Mouse (Mus musculus): ENCODE results near the gene Fam241b.
"Not testable (repeated sequence)": the region's sequence is repeated elsewhere in the genome, so short reads cannot be mapped to it uniquely, and the experiment has no call there.

Gene Fam241b

DNA sequence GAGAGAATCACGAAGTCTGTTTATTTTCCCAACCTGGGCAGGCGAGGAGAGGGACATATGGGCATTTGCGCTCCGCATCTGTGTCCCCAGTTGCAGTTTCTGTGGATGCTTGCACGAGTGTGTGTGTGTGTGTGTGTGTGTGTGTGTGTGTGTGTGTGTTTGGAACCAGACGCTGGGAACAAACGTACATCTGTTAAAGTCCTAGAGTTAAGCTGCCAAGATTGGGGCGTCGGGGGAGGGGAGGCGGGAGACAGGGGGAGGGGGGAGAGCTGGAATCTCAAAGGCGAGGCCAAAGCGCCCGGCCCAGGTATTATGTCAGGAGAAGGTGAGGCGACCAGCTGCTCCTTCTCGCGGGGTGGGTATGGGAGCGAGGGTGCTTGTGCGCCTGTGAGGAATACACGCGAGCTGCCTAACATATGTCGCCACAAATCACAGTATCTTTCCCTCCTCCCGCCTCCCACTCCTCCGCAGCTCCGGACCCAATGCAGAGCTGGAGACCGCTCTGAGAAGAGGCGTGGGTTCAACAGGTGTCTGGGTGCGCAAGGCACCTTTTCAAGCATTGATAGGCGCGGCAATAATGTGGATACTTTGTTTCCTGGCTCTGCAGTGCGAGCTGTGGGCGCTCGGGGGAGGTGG lies 15.3 kb downstream of the Fam241b start:
- DNase-seq: no peak

DNA sequence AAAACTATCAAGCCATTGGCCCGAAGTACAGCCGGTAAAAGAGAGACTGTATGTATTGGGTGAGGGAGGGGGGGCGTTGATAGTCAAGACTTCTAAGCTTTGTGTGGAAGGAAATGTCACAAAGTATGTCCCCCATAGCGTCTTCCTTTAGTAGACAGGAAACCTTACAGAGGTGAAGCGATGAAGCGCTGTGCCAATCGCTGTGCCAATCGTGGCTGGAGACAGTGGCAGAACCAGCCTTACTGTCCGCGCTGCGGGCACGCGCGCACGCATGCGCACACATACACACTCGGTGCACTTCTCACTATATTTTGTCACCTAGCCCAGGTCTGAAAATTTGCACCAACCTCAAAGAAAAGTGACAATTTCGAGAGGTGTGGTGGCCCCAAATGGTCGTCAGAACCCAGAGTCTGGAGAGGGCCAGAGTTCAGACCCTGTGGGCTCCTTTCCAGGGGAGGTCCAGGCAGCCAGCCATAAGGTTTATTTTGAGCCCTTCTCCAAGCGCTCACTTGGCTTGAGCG lies 15.9 kb downstream of the Fam241b start:
- DNase-seq: no peak

DNA sequence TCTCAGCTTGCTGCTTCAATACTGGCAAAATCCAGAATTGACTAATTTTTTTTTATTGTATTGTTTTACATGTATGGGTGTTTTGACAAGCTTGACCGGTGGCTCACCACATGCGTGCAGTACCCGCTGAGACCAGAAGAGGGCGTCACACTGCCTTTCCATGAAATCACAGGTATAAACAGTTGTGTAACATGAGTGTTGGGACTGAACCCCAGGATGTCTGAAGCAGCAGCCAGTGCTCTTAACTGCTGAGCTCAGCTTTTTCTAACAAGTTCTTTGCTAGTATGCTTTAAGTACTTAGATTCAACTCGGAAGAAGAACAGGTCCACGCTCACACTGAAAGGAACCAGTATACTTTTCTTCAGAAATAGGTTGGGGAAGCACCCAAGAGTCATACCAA lies 16.6 kb downstream of the Fam241b start:
- DNase-seq: no peak

DNA sequence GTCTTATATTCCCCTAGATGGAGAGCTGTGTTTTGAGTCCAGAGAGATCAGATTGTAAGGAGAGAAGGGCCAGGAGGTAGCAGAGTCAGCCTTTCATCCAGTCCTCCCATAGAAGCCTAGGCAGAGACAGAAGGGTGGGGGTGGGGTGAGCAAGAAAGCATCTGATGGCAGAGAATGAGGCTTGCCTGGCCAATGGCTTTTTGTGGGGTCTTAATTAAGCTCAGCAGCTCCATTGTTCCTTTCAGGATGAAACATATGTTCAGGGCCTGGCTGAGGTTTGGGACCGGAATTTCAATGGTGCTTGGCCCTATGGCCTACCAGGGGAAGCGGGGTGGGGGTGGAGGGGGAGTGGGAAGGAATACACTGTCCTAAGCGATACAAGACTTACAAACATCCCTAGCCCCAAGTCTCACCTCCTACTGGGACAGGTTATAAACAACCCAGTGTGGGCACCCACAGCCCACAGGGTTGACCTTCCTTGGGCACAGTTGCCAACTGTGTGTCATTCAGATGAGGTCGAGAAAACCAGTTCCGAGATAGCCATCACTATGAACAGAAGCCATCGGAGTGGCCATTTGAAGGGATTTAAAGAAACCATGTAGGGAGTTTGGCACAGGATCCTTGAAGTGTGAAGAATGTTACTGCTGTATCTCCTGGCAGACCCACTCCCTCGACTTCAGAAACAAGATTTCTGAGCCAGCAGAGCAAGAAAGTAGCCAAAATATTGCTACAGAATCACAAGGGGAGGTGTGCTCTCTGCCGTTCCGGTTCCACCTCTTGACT lies 29.7 kb downstream of the Fam241b start:
- DNase-seq: no peak

DNA sequence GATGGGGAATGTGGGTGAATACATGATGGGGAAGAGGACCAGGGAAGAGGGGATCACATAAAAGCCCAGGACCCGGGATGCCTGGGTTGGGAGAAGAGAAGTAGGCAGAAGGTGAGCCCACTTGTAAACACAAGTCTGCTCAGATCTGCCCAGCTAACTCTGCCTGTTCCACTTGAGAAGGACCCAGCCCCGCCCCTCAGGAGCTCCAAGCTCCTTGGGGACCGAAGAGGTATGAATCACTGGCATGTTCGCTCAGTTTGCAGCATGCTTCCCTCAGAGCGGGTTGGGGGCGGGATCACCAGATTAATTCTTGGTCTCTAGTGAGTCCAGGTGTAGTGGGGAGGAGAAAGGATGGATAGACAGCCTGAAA lies 32.5 kb downstream of the Fam241b start:
- DNase-seq: peak; percentile 76

DNA sequence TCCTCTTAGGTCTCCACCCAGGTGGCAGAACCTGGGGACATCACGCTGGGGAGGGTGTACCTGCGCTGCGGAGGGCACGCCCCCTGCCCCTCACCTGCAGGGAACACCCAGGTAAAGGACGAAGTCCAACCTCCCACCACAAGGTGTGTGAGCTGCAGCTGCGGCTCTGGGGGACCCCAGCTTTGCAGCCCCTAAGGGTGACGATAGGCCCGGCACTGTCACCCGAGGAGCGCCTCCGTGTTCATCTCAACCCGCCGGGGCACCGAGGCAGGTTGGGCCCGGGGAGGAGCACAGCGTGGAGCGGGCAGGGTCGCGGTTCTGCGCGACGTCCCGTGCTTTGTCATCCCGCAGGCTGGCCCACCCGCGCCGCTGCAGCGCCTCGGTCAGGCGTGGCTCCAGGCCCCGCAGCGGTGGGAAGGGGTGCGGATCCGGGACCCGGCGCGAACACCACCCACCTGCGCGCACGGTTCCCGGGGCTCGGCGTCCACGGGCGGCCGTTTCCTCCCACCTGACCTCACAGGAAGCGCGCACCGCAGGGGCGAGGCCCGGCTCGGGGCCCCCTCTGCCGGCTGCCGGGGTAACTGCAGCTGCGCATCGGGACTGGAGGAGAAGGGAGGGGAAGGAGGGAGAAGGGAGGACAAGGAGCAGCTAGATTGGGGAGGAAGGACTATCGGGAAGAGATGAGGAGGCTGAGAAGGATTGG lies 33.1 kb downstream of the Fam241b start:
- DNase-seq: peak; percentile 93

DNA sequence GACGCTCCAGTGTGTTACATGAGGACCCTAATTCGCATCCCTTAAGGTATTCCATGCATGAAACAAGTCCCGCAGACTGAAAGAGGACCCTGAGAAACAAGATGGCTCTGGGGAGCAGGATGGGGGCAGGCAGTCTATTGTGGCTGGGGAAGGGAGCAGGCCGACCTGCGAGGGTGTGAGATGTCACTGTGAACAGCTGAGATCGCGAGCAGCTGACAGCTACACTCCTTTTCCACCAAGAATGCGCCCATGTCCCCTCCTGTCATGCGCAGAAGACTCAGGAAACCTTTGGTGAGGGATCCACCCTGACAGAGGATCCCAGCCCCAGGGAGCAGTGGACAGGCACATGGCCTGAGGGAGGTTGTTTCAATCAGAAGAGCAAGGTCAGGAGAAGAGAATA lies 36.7 kb downstream of the Fam241b start:
- no peak for DNase-seq

DNA sequence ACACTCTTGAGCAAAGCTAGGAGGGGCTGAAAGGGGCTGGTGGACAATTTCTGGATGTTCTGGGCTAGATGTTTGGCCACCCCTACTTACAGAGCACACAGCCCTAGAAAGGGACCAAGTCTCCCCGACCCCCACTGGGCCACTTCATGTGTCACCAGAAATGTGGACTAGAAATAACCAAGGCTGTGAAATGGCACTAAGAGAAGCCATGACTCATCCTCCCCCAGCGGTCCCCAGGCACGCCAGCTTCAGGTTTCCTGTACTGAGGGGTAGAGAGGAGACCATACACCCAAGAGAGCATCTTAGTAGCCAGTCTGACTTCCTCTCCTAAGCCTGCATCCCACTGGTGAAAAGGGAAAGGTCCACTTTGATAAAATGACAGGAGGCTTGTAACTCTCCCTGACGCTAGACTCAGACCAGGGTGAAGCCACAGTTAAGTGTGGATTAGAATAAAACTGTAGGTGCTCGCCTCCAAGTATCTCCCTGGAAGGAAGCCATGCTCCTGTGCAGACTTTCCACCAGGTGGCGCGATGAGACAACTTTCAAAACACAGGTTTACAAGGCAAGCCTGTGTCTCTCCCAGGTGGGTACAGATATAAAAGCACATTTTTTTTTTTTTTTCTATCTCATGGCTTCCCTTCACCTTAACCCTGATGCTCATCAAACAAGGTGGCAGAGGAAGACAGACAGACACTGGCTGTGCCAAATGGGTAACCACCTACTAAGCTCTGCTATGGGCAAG lies 38.7 kb downstream of the Fam241b start:
- DNase-seq: peak; percentile 72

DNA sequence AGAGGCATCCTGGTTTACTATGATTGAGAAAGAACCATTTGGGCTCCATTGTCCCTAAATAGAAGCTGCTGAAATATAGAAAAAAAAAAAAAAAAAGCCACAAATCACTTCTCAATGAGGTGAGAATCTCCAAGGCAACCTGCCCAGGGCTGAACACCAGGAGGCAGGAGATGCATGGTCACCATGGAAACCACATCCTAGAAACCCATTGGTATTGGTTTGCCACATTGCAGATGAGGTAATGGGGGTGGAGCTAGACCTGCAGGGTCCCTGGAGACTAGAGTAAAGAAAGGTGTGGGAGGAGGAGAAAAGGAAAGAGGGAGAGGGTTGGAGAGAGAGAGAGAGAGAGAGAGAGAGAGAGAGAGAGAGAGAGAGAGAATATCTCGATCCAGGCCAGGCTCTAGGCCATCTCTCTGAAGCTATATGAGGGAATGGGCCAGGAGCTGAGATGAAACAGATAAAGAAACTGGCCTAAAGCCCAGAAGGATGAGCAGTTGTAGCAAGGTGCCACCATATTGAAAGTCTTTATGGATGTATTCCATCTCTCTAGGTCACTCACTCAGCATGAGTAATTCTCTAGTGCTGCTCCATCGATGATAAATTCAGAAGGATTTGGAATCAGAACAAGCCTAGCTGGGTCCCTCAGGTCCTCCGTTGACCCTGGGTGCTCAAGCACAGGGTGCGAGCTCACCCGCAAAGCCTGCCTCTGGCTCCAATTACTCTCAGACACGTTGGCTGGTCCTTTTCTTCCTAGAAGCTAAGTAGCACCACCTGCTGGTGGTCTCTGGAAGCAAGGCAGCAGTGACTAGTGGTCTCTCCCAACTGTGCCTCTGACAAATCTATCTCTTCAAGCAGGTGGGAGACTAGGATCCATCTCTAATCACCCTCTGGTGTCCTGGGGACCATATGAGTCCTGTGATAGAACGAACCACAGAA lies 41.9 kb downstream of the Fam241b start:
- DNase-seq: peak; percentile 76

DNA sequence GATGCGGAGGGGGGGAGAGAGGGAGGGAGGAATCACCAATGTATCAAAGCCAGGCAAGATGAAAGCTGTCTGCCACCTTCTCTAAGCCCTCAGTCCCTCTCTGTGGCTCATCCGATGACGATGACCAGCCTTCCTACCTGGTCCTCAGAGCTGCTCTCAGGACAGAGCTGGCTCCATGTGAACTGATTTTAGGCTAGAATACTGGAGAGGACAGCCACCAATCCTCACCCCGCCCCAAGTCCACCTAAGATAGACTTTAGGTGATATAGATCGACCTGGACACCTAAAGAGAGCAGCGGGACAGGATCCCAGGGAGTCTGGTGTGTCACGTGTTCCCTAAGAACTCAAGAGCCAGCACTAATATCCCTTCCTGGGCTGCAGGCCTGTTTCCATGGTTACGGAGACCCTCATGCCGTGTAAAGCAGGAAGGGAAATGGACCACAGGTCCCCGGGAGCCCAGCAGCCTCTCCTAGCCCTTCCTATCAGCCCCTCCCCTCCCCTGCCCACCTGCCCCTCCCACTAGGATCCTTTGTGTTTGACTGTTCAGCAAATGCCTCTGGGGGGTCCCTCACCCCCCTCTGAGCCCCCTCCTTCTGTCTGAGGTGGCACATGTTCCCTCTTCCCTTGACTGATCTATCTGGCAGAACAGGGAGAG lies 43.8 kb downstream of the Fam241b start:
- no peak for DNase-seq

DNA sequence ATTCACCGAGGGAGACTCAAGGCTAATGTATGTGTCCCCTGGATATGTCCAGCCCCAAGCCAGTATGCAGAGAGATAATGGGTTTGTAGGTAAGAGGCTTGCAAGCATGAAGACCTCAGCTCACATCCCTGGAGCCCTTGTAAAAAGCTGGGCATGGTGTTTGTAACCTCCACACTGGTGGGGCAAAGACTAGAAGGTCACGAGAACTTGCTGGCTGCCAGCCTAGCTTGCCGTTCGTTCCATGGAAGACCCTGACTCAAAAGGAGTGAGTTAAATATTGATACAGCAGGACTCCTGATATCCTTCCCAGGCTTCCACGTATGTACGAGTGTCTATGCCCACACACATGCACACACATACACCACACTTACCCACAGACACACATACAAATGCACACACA lies 49.3 kb downstream of the Fam241b start:
- DNase-seq: no peak

DNA sequence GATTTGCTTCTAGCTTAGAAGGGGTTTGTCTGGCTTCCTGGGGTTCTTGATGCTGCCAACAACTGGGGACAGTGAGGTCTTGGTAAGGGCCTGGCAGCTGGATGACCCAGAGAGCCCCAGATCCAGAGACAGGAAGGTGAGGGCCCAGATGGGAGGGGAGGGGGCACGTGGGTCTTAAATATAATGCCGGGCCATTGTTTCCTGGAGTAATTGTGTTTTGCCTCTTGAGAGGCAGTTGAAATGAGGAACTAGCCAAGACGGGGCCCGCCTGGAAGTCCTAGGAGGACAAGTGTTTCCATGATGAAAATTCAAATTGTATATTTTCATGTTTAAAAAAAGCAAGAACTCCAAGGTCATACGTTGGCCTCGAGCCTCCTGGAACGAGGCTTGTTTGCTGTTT lies 49.8 kb downstream of the Fam241b start:
- no peak for DNase-seq

DNA sequence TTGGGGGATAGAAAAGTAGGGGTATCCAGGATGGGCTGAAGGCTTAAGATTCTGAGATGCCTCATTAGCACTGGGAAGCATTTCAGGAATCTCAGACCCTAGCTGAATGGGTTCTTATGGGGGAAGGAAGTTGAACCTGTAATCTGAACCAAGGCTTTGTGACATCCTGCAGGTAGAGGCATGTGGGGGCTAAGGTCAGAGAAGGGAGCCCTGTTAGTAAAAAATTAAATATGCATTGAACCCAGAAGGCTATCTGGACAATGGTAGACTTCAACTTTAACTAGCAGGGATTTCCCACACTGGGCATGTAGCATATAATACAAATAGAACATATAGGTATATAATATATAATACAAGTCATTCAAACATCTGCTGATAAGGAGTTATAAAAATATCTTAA lies 54.2 kb downstream of the Fam241b start:
- no peak for DNase-seq

DNA sequence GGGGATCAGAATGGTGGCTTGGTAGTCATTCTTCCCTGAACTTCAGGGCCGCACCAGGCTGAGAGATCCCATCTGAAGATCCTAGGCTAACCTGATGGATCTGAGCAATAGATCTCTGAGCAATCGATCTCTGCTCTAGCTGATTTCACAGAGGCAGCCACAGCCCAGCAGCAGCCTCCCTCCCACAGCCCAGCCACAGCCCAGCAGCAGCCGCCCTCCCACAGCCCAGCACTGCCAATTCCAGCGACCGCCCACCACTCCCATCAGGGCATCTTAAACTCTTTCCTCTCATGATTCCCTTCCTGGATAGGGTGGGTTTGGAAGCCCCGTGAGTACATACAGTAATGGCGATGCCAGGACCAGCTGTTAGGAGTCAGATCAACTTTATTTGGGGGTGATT lies 54.6 kb downstream of the Fam241b start:
- no peak for DNase-seq

DNA sequence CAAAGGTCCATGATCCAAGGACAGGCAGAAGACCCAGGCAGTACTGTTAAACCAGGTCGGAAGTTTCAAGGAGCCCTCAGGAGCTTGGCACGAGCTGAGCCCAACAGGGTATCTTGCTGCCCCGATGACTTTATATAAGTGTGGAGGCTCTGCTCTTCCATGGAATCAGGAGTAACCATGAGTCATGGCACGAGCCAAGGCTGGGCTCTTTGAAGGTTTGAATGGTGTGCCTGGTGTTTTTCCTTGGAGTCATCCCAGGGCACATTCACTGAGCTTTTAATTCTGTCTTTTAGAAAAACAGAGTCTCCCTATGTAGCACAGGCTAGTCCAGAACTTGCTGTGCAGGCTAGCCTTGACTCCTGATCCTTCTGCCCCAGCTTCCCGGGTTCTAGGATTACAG lies 55.3 kb downstream of the Fam241b start:
- no peak for DNase-seq

DNA sequence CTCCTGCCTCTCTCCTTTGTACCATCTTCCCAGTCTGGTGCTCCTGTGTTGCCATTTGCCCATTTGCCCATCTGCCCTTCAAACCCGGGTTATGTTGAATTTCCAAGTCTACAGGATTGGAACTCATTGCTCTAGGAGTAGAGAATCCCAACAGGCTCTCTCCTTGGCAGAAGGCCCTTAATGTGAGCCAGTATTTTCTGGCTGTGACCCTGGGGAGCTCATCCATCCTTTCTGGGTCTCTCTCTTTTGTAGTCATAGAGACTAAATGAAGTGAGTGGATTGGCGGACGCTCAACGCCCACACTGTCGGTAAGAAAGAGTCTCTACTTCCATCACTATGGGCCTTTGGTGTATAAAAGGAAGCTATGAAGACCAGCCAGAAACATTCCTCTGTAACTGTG lies 56.9 kb downstream of the Fam241b start:
- DNase-seq: no peak

DNA sequence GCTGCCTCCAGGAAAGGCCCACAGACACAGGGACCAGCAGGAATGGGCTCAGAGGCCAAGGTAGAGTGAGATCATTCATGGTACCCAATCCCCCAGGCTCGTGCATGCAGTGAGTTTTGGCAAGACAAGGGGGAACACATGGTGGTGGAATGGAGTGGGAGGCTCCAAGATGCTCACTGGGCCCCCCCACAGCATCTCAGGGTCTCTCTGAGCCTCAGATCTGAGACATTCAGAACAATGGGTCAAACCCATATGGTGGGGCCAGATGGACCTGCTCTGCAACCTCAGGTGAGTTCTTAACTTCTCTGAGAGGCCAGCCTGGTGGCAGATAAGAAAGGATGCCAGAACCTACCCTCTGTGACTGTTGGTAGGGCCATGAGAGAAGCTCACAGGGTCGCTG lies 57.7 kb downstream of the Fam241b start:
- DNase-seq: peak; percentile 57

DNA sequence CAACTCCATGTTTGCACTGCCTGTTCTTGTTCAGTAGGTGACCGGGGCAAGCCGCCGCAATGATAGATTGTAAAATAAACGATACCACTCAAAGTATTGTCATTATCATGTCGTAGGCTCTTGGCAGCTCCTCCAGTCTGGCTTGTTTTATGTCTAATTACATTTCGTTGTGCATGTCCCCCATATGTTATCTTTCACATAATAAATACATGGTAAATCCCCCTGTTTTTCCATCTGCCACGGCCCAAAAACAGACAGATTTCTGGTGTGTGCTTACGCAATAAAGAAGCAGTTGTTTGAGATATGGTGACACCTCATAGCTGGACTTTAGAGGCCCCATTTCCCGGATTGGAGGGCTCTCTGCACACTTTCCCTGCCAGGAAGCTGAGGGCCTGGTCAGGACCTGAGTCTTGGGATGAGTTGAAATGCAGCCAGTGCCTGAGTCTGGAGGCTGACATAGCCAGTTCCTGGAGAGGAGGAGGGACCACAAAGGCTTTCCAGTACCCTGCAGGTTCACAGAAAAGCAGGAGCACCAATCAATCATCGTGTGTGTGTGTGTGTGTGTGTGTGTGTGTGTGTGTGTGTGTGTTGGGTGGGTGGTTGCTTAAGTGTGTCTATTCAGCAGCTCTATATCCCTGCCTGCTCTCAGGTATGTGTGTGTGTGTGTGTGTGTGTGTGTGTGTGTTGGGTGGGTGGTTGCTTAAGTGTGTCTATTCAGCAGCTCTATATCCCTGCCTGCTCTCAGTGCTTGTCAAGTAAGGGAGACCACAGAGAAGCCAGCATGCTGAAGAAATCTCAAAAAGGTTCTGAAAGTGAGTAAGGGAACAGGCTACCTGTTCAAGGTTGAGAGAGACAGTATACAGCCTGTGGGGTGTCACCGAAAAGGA lies 67.2 kb downstream of the Fam241b start:
- no peak for DNase-seq

DNA sequence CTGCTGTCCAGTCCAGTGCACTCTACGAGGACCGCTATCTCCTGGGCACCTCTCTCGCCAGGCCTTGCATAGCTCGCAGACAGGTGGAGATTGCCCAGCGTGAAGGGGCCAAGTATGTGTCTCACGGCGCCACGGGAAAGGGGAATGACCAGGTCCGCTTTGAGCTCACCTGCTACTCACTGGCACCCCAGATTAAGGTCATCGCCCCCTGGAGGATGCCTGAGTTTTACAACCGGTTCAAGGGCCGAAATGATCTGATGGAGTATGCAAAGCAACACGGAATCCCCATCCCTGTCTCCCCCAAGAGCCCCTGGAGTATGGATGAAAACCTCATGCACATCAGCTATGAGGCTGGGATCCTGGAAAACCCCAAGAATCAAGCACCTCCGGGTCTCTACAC lies 72.4 kb downstream of the Fam241b start:
- DNase-seq: not testable (repeated sequence)

DNA sequence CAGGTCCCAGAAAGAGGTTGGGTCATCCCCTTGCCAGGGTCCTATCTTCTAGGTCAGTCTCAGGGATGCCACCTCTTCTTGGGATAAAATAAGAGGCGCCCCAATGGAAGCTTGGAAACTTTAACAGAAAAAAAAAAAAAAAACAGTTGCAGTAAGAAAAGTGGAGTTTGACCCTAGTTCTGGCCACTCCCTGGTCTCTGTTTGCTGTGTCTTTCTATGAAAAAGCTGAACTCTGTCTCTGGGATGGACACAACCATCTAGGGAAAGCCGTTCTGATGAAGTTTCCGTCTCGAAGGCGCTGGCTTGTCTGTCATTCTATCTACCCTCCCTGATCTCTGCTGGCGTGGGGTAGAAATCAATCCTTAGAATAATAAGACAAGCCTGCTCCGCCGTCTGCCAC lies 73.1 kb downstream of the Fam241b start:
- DNase-seq: no peak

Measured in cerebellum, adult 9-11 months (tissue).